In genomic region chr6:129235855-129236461, GRCm38 (mm10) we compare ENCODE assay signal across 8 mouse cellular contexts. TPM values are rescaled to one million over a fixed set of nuclear protein-coding genes. Genes with fewer than 3 reads are reported as not detected.
DNase-seq lines count a peak whose midpoint lies in the region; ATAC-seq lines count a peak whose summit lies in the region.

No protein-coding gene starts in this region.

- peak; percentile 36 for ATAC-seq in common myeloid progenitor, adult 5-6 weeks (replicated peaks; ENCODE audit: low read depth, poor library complexity, severe bottlenecking)

- peak; percentile 64 for DNase-seq in layer of hippocampus, adult 9-11 months
- DNase-seq in layer of hippocampus, adult 18-20 months (ENCODE audit: low spot score in 2 of 2), result no peak
- DNase-seq in kidney, postnatal 14 days, result peak; percentile 56
- DNase-seq in naive thymus-derived CD4-positive, alpha-beta T cell, adult 2 months (ENCODE audit: low read depth), result peak; percentile 66
- DNase-seq in MN1 (ENCODE audit: low spot score), result no peak
- DNase-seq in embryo, embryonic 10 days (ENCODE audit: low spot score), result no peak
- no peak for DNase-seq in spleen, adult 12 weeks (ENCODE audit: low spot score)

RNA-seq across cellular contexts. Expression of gene Cd69, which starts 39.3 kb away (rescaled TPM):
- not detected for total RNA-seq in layer of hippocampus, adult 18-20 months (2021)
- 245 and 273 TPM in 2 replicates for total RNA-seq in common myeloid progenitor, adult 5-6 weeks (2017)

RNA-seq across cellular contexts. Expression of gene Clec2d, which starts 55.5 kb away (rescaled TPM):
- 1 to 10 TPM; 3.9 to 6.0 TPM for total RNA-seq in layer of hippocampus, adult 18-20 months (2021)
- 153 and 168 TPM in 2 replicates for total RNA-seq in common myeloid progenitor, adult 5-6 weeks (2017)

Comparison
In these comparisons a context has a peak if more than half of its experiments do, and no peak if none do; other contexts are left out.
1. DNase-seq: peak in layer of hippocampus, adult 9-11 months (single experiment), kidney, postnatal 14 days (single experiment) and naive thymus-derived CD4-positive, alpha-beta T cell, adult 2 months (single experiment); none in layer of hippocampus, adult 18-20 months (0 of 2), MN1 (single experiment), embryo, embryonic 10 days (single experiment) and spleen, adult 12 weeks (single experiment).
2. RNA of gene Cd69, which starts 39.3 kb away (total RNA-seq): 245 to 273 TPM in common myeloid progenitor, adult 5-6 weeks; not detected in layer of hippocampus, adult 18-20 months; every median in the first group is over 100 times any median in the second.
3. RNA of gene Clec2d, which starts 55.5 kb away (total RNA-seq): 153 to 168 TPM in common myeloid progenitor, adult 5-6 weeks; 3.9 to 6.0 TPM in layer of hippocampus, adult 18-20 months; every median in the first group is over 10 times any median in the second.